Mouse (Mus musculus): ENCODE results near the gene Tceal5. TPM values are rescaled to one million over a fixed set of nuclear protein-coding genes. Genes with fewer than 3 reads are reported as not detected.

The Tceal5 gene
- polyA plus RNA-seq (2016; fragmentation: Nextera tagmentation; extraction: Ambion mirVana), result 10.4 and 11.1 TPM in 2 replicates

- Histone ChIP-seq H3K9ac (peak within 1 kb of the TSS; percentile 38), H3K4me3 (replicated peaks) (peak within 1 kb of the TSS; percentile 45), H3K27ac (no peak within 1 kb of the TSS), H3K27me3 (peaks cover 12% of the 10 kb centered on the region), H3K4me1 (no peaks in the 10 kb centered on the region), H3K36me3 (replicated peaks) (no peaks in the 10 kb centered on the region), H3K9me3 (no peaks in the 10 kb centered on the region), H3K4me2 (peak within 1 kb of the TSS; percentile 52)
- peak; percentile 78; the same call in 1 of the 2 replicates for ATAC-seq (ENCODE audit: low FRiP score)
- WGBS, result 26% methylated on average over 9 of the region's 9 CpGs
Measured at GRCm38 (mm10) chrX:136203664-136204066, at the start of gene Tceal5. Tceal5 (minus strand) TSS chrX:136203876.

GRCm38 (mm10) chrX:136252023-136252729 lies 48.5 kb upstream of the Tceal5 start:
- no peak overlapping the region for H3K27ac ChIP-seq
- no peak overlapping the region for H3K4me2 ChIP-seq
- H3K4me3 ChIP-seq (replicated peaks), result no peak overlapping the region
- no peak for ATAC-seq (ENCODE audit: low FRiP score)
- 50% methylated on average over 6 of the region's 6 CpGs for WGBS
- no peak overlapping the region for H3K9ac ChIP-seq
- H3K36me3 ChIP-seq (replicated peaks), result peaks cover 8% of the 10 kb centered on the region
- H3K4me1 ChIP-seq, result no peaks in the 10 kb centered on the region
- H3K27me3 ChIP-seq, result no peaks in the 10 kb centered on the region
- H3K9me3 ChIP-seq, result no peaks in the 10 kb centered on the region

GRCm38 (mm10) chrX:136249671-136250070 lies 46.0 kb upstream of the Tceal5 start:
- Histone ChIP-seq H3K36me3 (replicated peaks) (peaks cover 8% of the 10 kb centered on the region), H3K9me3 (no peaks in the 10 kb centered on the region), H3K27me3 (no peaks in the 10 kb centered on the region), H3K9ac (no peak overlapping the region), H3K4me2 (no peak overlapping the region), H3K4me3 (replicated peaks) (no peak overlapping the region), H3K4me1 (0 out of 2 replicates have a peak, but pooled peaks cover 2% of the 10 kb centered on the region), H3K27ac (no peak overlapping the region)
- ATAC-seq (ENCODE audit: low FRiP score), result no peak
- 89% methylated on average over 7 of the region's 7 CpGs for WGBS

- WGBS, result 88% methylated on average over 6 of the region's 6 CpGs
- no peaks in the 10 kb centered on the region for H3K9me3 ChIP-seq
- no peak for ATAC-seq (ENCODE audit: low FRiP score)
Measured at GRCm38 (mm10) chrX:136248811-136249210, 45.1 kb upstream of the Tceal5 start.

GRCm38 (mm10) chrX:136245521-136246071 lies 41.9 kb upstream of the Tceal5 start:
- WGBS, result 14% methylated on average over 15 of the region's 15 CpGs

More at GRCm38 (mm10) chrX:136248811-136249210, 45.1 kb upstream of the Tceal5 start:
- Histone ChIP-seq H3K36me3 (replicated peaks) (peaks cover 8% of the 10 kb centered on the region), H3K4me2 (no peak overlapping the region), H3K27me3 (no peaks in the 10 kb centered on the region), H3K9ac (no peak overlapping the region), H3K4me1 (0 out of 2 replicates have a peak, but pooled peaks cover 2% of the 10 kb centered on the region), H3K27ac (no peak overlapping the region), H3K4me3 (replicated peaks) (no peak overlapping the region)

GRCm38 (mm10) chrX:136244574-136245229 lies 41.0 kb upstream of the Tceal5 start, which contains the start of gene Tceal9:
Tceal9 (plus strand) TSS chrX:136245079.
- Histone ChIP-seq H3K4me3 (replicated peaks) (peak within 1 kb of the TSS; percentile 52), H3K4me1 (0 out of 2 replicates have a peak, but pooled peaks cover 2% of the 10 kb centered on the region), H3K36me3 (replicated peaks) (peaks cover 8% of the 10 kb centered on the region), H3K27ac (peak within 1 kb of the TSS; percentile 70), H3K4me2 (peak within 1 kb of the TSS; percentile 52), H3K9ac (peak within 1 kb of the TSS; percentile 68), H3K9me3 (no peaks in the 10 kb centered on the region), H3K27me3 (no peaks in the 10 kb centered on the region)
- ATAC-seq (ENCODE audit: low FRiP score), result peak; percentile 95
- WGBS, result 14% methylated on average over 20 of the region's 20 CpGs

More at GRCm38 (mm10) chrX:136245521-136246071, 41.9 kb upstream of the Tceal5 start:
- Histone ChIP-seq H3K4me3 (replicated peaks) (peak overlapping the region; percentile 52), H3K27ac (peak overlapping the region; percentile 70), H3K9ac (peak overlapping the region; percentile 68), H3K27me3 (no peaks in the 10 kb centered on the region), H3K4me1 (0 out of 2 replicates have a peak, but pooled peaks cover 2% of the 10 kb centered on the region), H3K9me3 (no peaks in the 10 kb centered on the region), H3K36me3 (replicated peaks) (peaks cover 8% of the 10 kb centered on the region), H3K4me2 (peak overlapping the region; percentile 52)
- peak; percentile 78 for ATAC-seq (ENCODE audit: low FRiP score)

- no peak overlapping the region for H3K4me2 ChIP-seq
- no peak for ATAC-seq (ENCODE audit: low FRiP score)
- 0 out of 2 replicates have a peak, but pooled peaks cover 2% of the 10 kb centered on the region for H3K4me1 ChIP-seq
- H3K36me3 ChIP-seq (replicated peaks), result peaks cover 8% of the 10 kb centered on the region
- H3K27ac ChIP-seq, result no peak overlapping the region
- no peak overlapping the region for H3K4me3 ChIP-seq (replicated peaks)
- 92% methylated on average over 2 of the region's 2 CpGs for WGBS
- no peaks in the 10 kb centered on the region for H3K27me3 ChIP-seq
- H3K9me3 ChIP-seq, result no peaks in the 10 kb centered on the region
- no peak overlapping the region for H3K9ac ChIP-seq
Measured at GRCm38 (mm10) chrX:136243181-136243580, 39.5 kb upstream of the Tceal5 start.

GRCm38 (mm10) chrX:136238118-136238517 lies 34.4 kb upstream of the Tceal5 start:
- H3K4me2 ChIP-seq, result no peak overlapping the region
- WGBS, result 60% methylated on average over 3 of the region's 3 CpGs
- no peaks in the 10 kb centered on the region for H3K4me1 ChIP-seq
- H3K9me3 ChIP-seq, result no peaks in the 10 kb centered on the region
- no peak overlapping the region for H3K4me3 ChIP-seq (replicated peaks)
- no peaks in the 10 kb centered on the region for H3K36me3 ChIP-seq (replicated peaks)
- ATAC-seq (ENCODE audit: low FRiP score), result no peak
- H3K27me3 ChIP-seq, result no peaks in the 10 kb centered on the region
- no peak overlapping the region for H3K27ac ChIP-seq
- H3K9ac ChIP-seq, result no peak overlapping the region

GRCm38 (mm10) chrX:136227768-136228167 lies 24.1 kb upstream of the Tceal5 start:
- Histone ChIP-seq H3K4me2 (no peak overlapping the region), H3K4me3 (replicated peaks) (no peak overlapping the region), H3K9ac (no peak overlapping the region), H3K4me1 (no peaks in the 10 kb centered on the region), H3K27me3 (peaks cover 4% of the 10 kb centered on the region; the same call in 1 of the 2 replicates), H3K9me3 (no peaks in the 10 kb centered on the region), H3K27ac (no peak overlapping the region), H3K36me3 (replicated peaks) (no peaks in the 10 kb centered on the region)
- 87% methylated on average over 5 of the region's 5 CpGs for WGBS
- ATAC-seq (ENCODE audit: low FRiP score), result no peak

GRCm38 (mm10) chrX:136223714-136224113 lies 20.0 kb upstream of the Tceal5 start:
- no peak overlapping the region for H3K9ac ChIP-seq
- H3K4me3 ChIP-seq (replicated peaks), result no peak overlapping the region
- H3K27me3 ChIP-seq, result 0 out of 2 replicates have a peak, but pooled peaks cover 4% of the 10 kb centered on the region
- H3K9me3 ChIP-seq, result no peaks in the 10 kb centered on the region
- no peak overlapping the region for H3K4me2 ChIP-seq
- H3K27ac ChIP-seq, result no peak overlapping the region
- H3K4me1 ChIP-seq, result no peaks in the 10 kb centered on the region
- ATAC-seq (ENCODE audit: low FRiP score), result no peak
- no peaks in the 10 kb centered on the region for H3K36me3 ChIP-seq (replicated peaks)
- WGBS, result 72% methylated on average over 6 of the region's 6 CpGs

GRCm38 (mm10) chrX:136216303-136216702 lies 12.6 kb upstream of the Tceal5 start:
- Histone ChIP-seq H3K36me3 (replicated peaks) (no peaks in the 10 kb centered on the region), H3K9ac (no peak overlapping the region), H3K9me3 (no peaks in the 10 kb centered on the region), H3K4me3 (replicated peaks) (no peak overlapping the region), H3K27ac (no peak overlapping the region), H3K4me1 (no peaks in the 10 kb centered on the region), H3K4me2 (no peak overlapping the region), H3K27me3 (no peaks in the 10 kb centered on the region)
- no peak for ATAC-seq (ENCODE audit: low FRiP score)
- 68% methylated on average over 1 of the region's 1 CpGs for WGBS

All from forebrain, embryonic 12.5 days (tissue).